Mouse (Mus musculus): ENCODE data around the gene Swsap1.

The Swsap1 gene

DNA sequence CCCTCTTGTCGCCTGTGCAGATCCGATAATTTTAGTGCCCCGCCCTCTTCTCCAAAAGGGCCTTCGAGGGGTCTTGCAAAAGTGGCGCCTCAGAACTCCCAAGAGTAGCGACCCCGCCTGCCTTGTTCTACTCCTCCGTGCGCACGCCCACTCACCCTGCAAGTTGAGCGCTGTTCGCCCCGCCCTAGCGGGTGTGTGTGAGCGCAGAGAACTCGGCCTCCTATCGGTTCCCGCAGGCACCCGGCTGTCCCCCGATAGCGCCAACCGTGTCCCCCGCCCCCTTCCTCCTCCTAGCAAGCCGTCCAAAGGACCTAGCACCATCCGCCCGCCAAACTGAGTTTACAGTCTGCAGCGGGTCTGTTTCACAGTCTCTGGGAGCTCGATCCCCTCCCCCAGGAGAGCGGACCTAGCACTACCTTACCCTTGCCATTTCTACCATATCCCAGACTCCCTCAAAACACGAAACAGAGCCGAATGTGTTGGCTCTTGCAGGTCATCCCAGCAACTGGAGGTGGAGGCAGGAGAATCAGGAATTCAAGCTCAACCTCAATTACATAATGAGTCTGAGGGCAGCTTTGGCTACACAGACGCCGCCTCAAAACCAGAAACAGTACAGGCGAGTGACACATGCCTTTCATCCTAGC is 7.0 kb downstream of the Swsap1 start:
- DNase-seq (ENCODE audit: low spot score): peak; percentile 83

- peak; percentile 64 for DNase-seq (ENCODE audit: low spot score)
Observed at GRCm38 (mm10) chr9:21963417-21963816, 7.9 kb downstream of the Swsap1 start, which contains the start of gene Epor. TSS of gene Epor (minus strand) at chr9:21963506.

DNA sequence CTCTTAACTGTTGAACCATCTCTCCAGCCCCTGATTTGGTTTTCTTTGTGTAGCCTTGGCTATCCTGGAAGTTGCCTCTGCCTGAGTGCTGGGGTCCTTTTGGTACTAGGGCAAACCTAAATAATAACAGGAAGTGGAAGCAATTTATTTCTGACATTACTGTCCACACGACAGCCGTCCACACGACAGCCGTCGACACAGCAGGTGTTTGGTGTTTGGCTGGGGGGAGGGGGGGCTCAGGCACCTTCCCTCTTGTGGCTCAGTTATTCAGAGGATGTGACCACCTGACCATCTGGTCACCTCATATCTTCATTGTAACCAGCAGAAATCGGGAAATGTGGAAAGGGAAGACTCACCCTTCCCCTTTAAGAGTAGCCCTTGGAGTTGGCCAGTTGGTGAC is 13.3 kb downstream of the Swsap1 start:
- no peak for DNase-seq (ENCODE audit: low spot score)

DNA sequence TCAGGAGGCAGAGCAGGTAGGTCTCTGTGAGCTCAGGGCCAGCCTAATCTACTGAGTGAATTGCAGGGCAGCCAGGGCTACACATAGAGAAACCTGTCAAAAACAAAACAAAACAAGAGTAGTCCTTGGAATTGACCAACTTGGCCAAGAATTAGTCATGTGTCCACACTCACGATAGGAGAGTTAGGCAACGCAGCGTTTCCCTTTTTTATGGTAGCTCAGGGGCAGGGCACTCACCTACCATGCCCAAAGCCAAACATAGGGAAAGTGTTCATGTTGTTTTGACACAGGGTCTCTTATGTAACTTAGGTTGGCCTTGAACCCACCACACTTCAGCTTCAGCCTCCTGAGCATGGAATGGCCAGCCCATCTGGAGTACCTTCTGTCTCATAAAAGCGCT is 13.7 kb downstream of the Swsap1 start:
- no peak for DNase-seq (ENCODE audit: low spot score)

GRCm38 (mm10) chr9:21976626-21977175 is 21.1 kb downstream of the Swsap1 start:
- DNase-seq (ENCODE audit: low spot score): no peak

GRCm38 (mm10) chr9:21977331-21977730 is 21.8 kb downstream of the Swsap1 start:
- DNase-seq (ENCODE audit: low spot score): no peak

GRCm38 (mm10) chr9:21977972-21978371 is 22.4 kb downstream of the Swsap1 start:
- DNase-seq (ENCODE audit: low spot score): no peak

GRCm38 (mm10) chr9:21978398-21979128 is 23.0 kb downstream of the Swsap1 start:
- DNase-seq (ENCODE audit: low spot score): no peak

DNA sequence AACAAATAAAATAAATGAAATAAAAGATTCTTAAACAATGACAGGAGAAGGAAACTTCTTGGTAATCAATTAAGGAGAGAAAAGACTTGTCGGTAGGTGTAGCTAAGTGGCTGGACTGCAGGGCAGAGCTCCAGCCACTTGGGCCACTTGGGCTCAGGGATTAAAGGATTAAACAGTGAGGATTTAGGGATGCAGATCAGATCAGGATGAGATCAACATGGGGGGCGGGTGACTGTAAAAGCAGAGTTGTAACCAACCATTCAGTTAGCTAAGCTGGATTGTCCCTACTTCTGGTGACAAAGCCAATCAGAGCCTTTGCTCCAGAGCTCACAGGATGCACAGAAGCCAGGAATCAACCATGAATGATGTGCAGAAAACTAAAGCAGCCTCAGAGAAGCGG is 28.4 kb downstream of the Swsap1 start:
- DNase-seq (ENCODE audit: low spot score): no peak

GRCm38 (mm10) chr9:21987592-21988342 is 32.2 kb downstream of the Swsap1 start:
- no peak for DNase-seq (ENCODE audit: low spot score)

- DNase-seq (ENCODE audit: low spot score): no peak
Observed at GRCm38 (mm10) chr9:21988421-21989101, 33.0 kb downstream of the Swsap1 start.

- DNase-seq (ENCODE audit: low spot score): peak; percentile 21
Observed at GRCm38 (mm10) chr9:21989230-21990110, 33.9 kb downstream of the Swsap1 start, which contains the start of gene Rgl3. TSS of gene Rgl3 (minus strand) at chr9:21989446.

DNA sequence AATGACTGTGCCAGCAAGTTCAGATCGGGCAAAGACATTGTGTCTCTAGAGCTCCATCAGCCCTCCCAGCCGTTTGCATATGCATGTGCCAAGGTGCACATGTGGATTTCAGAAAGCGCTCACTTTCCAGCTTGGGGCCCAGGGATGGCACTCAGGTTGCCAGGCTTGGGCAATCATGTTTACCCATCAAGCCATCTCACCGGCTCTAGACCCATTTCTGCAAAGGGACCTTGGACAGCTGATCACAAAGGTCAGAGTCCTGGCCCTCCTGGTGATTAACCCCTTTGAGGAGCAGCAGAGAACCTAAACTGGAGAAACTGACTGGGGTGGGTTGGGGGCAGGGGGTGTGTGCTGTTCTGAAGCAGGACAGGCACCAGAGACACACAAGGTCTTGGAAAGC is 36.7 kb downstream of the Swsap1 start:
- no peak for DNase-seq (ENCODE audit: low spot score)

GRCm38 (mm10) chr9:21996178-21996867 is 40.8 kb downstream of the Swsap1 start:
- no peak for DNase-seq (ENCODE audit: low spot score)

- no peak for DNase-seq (ENCODE audit: low spot score)
Observed at GRCm38 (mm10) chr9:22000296-22000695, 44.7 kb downstream of the Swsap1 start.

GRCm38 (mm10) chr9:22001633-22002032 is 46.1 kb downstream of the Swsap1 start:
- DNase-seq (ENCODE audit: low spot score): no peak

- peak; percentile 100 for DNase-seq (ENCODE audit: low spot score)
Observed at GRCm38 (mm10) chr9:22002194-22003162, 46.9 kb downstream of the Swsap1 start, which contains the start of the genes Ccdc151 and Prkcsh. TSS of gene Ccdc151 (minus strand) at chr9:22002634. TSS of gene Prkcsh (plus strand) at chr9:22002806.

DNA sequence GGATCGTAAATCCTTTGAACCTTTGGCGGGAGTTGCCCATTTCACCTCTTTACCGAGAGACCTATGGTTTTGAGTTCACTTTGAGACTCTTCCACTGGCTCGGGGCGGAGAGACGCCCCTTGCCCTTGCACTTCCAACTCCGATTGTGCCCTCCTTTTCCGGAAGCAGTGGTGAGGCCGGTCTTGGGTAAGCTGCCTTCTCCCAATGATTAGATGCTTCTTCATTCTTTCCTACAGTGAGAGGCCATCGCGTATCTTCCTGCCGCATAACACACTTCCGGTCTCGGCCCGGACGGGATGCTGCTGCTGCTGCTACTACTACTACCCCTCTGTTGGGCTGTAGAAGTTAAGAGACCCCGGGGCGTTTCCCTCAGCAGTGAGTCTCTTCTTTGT is 47.6 kb downstream of the Swsap1 start:
- DNase-seq (ENCODE audit: low spot score): no peak

DNA sequence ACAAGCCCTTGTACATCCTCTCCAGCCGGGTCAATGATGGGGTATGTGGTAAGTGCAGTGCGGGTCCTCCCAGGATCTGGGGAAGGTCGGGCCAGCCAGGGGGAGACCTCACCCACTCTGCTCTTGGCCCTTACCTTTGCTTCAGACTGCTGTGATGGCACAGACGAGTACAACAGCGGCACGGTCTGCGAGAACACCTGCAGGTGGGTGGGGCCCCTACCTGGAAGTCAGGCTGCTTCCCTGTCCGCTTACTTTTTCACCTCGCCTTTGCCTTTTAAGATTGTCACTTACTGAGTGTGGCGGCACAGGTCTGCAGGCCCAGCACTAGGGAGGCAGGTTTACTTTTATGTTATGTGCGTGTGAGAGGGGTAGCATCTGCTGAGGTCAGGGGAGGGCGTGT is 49.0 kb downstream of the Swsap1 start:
- DNase-seq (ENCODE audit: low spot score): no peak
